Mouse (Mus musculus): ENCODE data around the gene A530064D06Rik.

Gene A530064D06Rik

GRCm38 (mm10) chr17:48107333-48107732 lies 59.7 kb downstream of the A530064D06Rik start:
- no peak for TF ChIP-seq GATA4 (IDR thresholded peaks at IDR 0.05; ENCODE audit: insufficient replicate concordance, low read length)

GRCm38 (mm10) chr17:48100441-48101417 lies 66.3 kb downstream of the A530064D06Rik start:
- TF ChIP-seq GATA4 (IDR thresholded peaks at IDR 0.05; ENCODE audit: insufficient replicate concordance, low read length): no peak

- no peak for TF ChIP-seq GATA4 (IDR thresholded peaks at IDR 0.05; ENCODE audit: insufficient replicate concordance, low read length)
These were observed 67.8 kb downstream of the A530064D06Rik start for GRCm38 (mm10) chr17:48099312-48099711.
